ENCODE assay signal across 1 mouse cellular context in the genomic region with DNA sequence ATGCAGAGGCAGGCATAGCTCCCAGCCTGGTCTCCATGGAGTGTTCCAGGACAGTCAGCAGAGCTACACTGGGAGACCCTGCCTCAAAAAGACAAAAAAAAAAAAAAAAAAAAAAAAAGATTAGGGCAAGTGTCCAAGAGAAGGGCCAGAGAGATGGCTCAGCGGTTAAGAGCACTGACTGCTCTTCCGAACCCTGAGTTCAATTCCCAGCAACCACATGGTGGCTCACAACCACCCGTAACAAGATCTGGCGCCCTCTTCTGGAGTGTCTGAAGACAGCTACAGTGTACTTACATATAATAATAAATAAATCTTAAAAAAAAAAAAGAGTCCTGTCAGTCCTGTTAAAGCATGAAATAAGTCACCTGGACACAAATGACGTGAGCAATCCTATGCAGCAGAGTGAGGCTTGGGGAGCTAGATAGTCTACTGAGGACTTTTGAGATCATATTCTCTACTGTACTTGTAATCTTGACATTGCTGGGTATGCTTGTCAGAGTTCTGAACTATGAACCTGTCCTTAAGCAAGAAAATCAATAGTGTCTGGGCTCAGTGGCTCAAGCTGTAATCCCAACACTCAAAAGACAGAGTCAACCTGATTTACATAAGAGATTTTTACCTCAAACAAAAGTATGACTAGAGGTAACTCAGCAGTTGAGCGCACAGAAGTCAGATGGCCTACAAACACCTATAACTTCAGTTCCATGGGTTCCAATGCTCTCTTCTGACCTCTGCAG.
A peak's percentile ranks its signal among the peaks of the same experiment; 100 is the strongest.
TF ChIP-seq lines count a peak whose summit lies in the region.

No protein-coding gene starts in this region.

TF ChIP-seq in MEL, 35 proteins besides CTCF, POLR2A, EP300 and RAD21:
- TF ChIP-seq USF1 (IDR thresholded peaks at IDR 0.05; ENCODE audit: low read depth, low read length) (no peak), POLR2AphosphoS5 (IDR thresholded peaks at IDR 0.05; ENCODE audit: borderline replicate concordance, low read depth, low read length) (no peak), ZNF384 (IDR thresholded peaks at IDR 0.05; ENCODE audit: low read depth, low read length) (peak; percentile 83), UBTF (IDR thresholded peaks at IDR 0.05; ENCODE audit: borderline replicate concordance, insufficient read depth, low read depth, low read length) (no peak), HCFC1 (IDR thresholded peaks at IDR 0.05; ENCODE audit: low read depth, low read length) (no peak), MYB (IDR thresholded peaks at IDR 0.05; ENCODE audit: low read depth, low read length) (no peak), KAT2A (conservative IDR thresholded peaks at IDR 0.05; ENCODE audit: low read depth, low read length) (no peak)
